Mouse (Mus musculus): Measurements from ENCODE around the gene Olfr790. TPM values are rescaled to one million over a fixed set of nuclear protein-coding genes. Genes with fewer than 3 reads are reported as not detected.

Olfr790 gene
- total and polyA plus RNA-seq, 2 experiments from 2014 or later: not detected

GRCm38 (mm10) chr10:129490101-129490500 is 8.2 kb upstream of the Olfr790 start:
- TF ChIP-seq EP300 (IDR thresholded peaks at IDR 0.05; ENCODE audit: low read depth): no peak
- no peak for TF ChIP-seq CTCF (IDR thresholded peaks at IDR 0.05; ENCODE audit: low read depth)
- ATAC-seq (ENCODE audit: insufficient read depth, low read depth): no peak
- H3K4me2 ChIP-seq (ENCODE audit: low read depth, low read length): no peak overlapping the region
- no peaks in the 10 kb centered on the region for H3K36me3 ChIP-seq (replicated peaks; ENCODE audit: control insufficient read depth, insufficient read depth, low read length)
- no peak overlapping the region for H3K4me3 ChIP-seq (ENCODE audit: low read depth, low read length)
- no peak overlapping the region for H3K27ac ChIP-seq (ENCODE audit: low read depth)
- WGBS: 57% methylated on average over 2 of the region's 2 CpGs
- no peaks in the 10 kb centered on the region for H3K27me3 ChIP-seq (ENCODE audit: control insufficient read depth, insufficient read depth, low read length)
- no peaks in the 10 kb centered on the region for H3K4me1 ChIP-seq (ENCODE audit: control insufficient read depth, insufficient read depth)
- DNase-seq (ENCODE audit: low spot score): no peak
- H3K9me3 ChIP-seq (replicated peaks; ENCODE audit: control insufficient read depth, low read length): no peaks in the 10 kb centered on the region
- no peak overlapping the region for H3K9ac ChIP-seq (replicated peaks; ENCODE audit: low read depth, low read length)

- Histone ChIP-seq H3K27me3 (ENCODE audit: control insufficient read depth, insufficient read depth, low read length) (no peaks in the 10 kb centered on the region), H3K4me3 (ENCODE audit: low read depth, low read length) (no peak within 1 kb of the TSS), H3K4me1 (ENCODE audit: control insufficient read depth, insufficient read depth) (no peaks in the 10 kb centered on the region), H3K9ac (replicated peaks; ENCODE audit: low read depth, low read length) (no peak within 1 kb of the TSS), H3K9me3 (replicated peaks; ENCODE audit: control insufficient read depth, low read length) (no peaks in the 10 kb centered on the region), H3K4me2 (ENCODE audit: low read depth, low read length) (no peak within 1 kb of the TSS), H3K27ac (ENCODE audit: low read depth) (no peak within 1 kb of the TSS), H3K36me3 (replicated peaks; ENCODE audit: control insufficient read depth, insufficient read depth, low read length) (no peaks in the 10 kb centered on the region)
- TF ChIP-seq CTCF (IDR thresholded peaks at IDR 0.05; ENCODE audit: low read depth) (no peak), EP300 (IDR thresholded peaks at IDR 0.05; ENCODE audit: low read depth) (no peak)
- ATAC-seq (ENCODE audit: insufficient read depth, low read depth) (no peak), DNase-seq (ENCODE audit: low spot score) (no peak)
- 48% methylated on average over 3 of the region's 3 CpGs for WGBS
Observed at GRCm38 (mm10) chr10:129521492-129521891, 23.2 kb downstream of the Olfr790 start, which contains the start of gene Olfr791. Olfr791 (plus strand) TSS chr10:129521792.

GRCm38 (mm10) chr10:129538862-129539261 is 40.6 kb downstream of the Olfr790 start, which contains the start of gene Olfr792:
Olfr792 (plus strand) TSS chr10:129539162.
- no peak within 1 kb of the TSS for H3K4me2 ChIP-seq (ENCODE audit: low read depth, low read length)
- no peaks in the 10 kb centered on the region for H3K27me3 ChIP-seq (ENCODE audit: control insufficient read depth, insufficient read depth, low read length)
- no peak within 1 kb of the TSS for H3K4me3 ChIP-seq (ENCODE audit: low read depth, low read length)
- peaks cover 5% of the 10 kb centered on the region for H3K9me3 ChIP-seq (replicated peaks; ENCODE audit: control insufficient read depth, low read length)
- 72% methylated on average over 1 of the region's 1 CpGs for WGBS
- H3K27ac ChIP-seq (ENCODE audit: low read depth): no peak within 1 kb of the TSS
- no peak within 1 kb of the TSS for H3K9ac ChIP-seq (replicated peaks; ENCODE audit: low read depth, low read length)
- no peak for TF ChIP-seq EP300 (IDR thresholded peaks at IDR 0.05; ENCODE audit: low read depth)
- TF ChIP-seq CTCF (IDR thresholded peaks at IDR 0.05; ENCODE audit: low read depth): no peak
- ATAC-seq (ENCODE audit: insufficient read depth, low read depth): no peak
- no peak for DNase-seq (ENCODE audit: low spot score)
- H3K4me1 ChIP-seq (ENCODE audit: control insufficient read depth, insufficient read depth): no peaks in the 10 kb centered on the region
- no peaks in the 10 kb centered on the region for H3K36me3 ChIP-seq (replicated peaks; ENCODE audit: control insufficient read depth, insufficient read depth, low read length)

GRCm38 (mm10) chr10:129549354-129549753 is 51.1 kb downstream of the Olfr790 start:
- no peak for ATAC-seq (ENCODE audit: insufficient read depth, low read depth)
- Histone ChIP-seq H3K27me3 (ENCODE audit: control insufficient read depth, insufficient read depth, low read length) (no peaks in the 10 kb centered on the region), H3K9me3 (replicated peaks; ENCODE audit: control insufficient read depth, low read length) (peaks cover under 1% of the 10 kb centered on the region; the same call in 1 of the 2 replicates), H3K4me1 (ENCODE audit: control insufficient read depth, insufficient read depth) (no peaks in the 10 kb centered on the region), H3K4me3 (ENCODE audit: low read depth, low read length) (no peak overlapping the region), H3K27ac (ENCODE audit: low read depth) (no peak overlapping the region), H3K36me3 (replicated peaks; ENCODE audit: control insufficient read depth, insufficient read depth, low read length) (no peaks in the 10 kb centered on the region), H3K9ac (replicated peaks; ENCODE audit: low read depth, low read length) (no peak overlapping the region), H3K4me2 (ENCODE audit: low read depth, low read length) (no peak overlapping the region)
- WGBS: 57% methylated on average over 1 of the region's 1 CpGs
- TF ChIP-seq EP300 (IDR thresholded peaks at IDR 0.05; ENCODE audit: low read depth) (no peak), CTCF (IDR thresholded peaks at IDR 0.05; ENCODE audit: low read depth) (peak; percentile 12; the same call in 1 of the 2 replicates)
- no peak for DNase-seq (ENCODE audit: low spot score)

Other genes with a start within 250 kb of the Olfr790 start
- not detected in 2 replicates for gene Olfr776, start 239.4 kb upstream of the Olfr790 start, total RNA-seq (2014; rRNA removed; ENCODE audit: low replicate concordance)
- gene Olfr776, start 239.4 kb upstream of the Olfr790 start, polyA plus RNA-seq (2015; fragmentation: Nextera tagmentation; extraction: Ambion mirVana): not detected in 2 replicates
- not detected in 2 replicates for gene Olfr777, start 227.0 kb upstream of the Olfr790 start, total RNA-seq (2014; rRNA removed; ENCODE audit: low replicate concordance)
- not detected in 2 replicates for gene Olfr777, start 227.0 kb upstream of the Olfr790 start, polyA plus RNA-seq (2015; fragmentation: Nextera tagmentation; extraction: Ambion mirVana)
- gene Olfr780, start 180.4 kb upstream of the Olfr790 start, total RNA-seq (2014; rRNA removed; ENCODE audit: low replicate concordance): not detected in 2 replicates
- gene Olfr780, start 180.4 kb upstream of the Olfr790 start, polyA plus RNA-seq (2015; fragmentation: Nextera tagmentation; extraction: Ambion mirVana): not detected in 2 replicates
- not detected in 2 replicates for gene Olfr781, start 169.6 kb upstream of the Olfr790 start, total RNA-seq (2014; rRNA removed; ENCODE audit: low replicate concordance)
- gene Olfr781, start 169.6 kb upstream of the Olfr790 start, polyA plus RNA-seq (2015; fragmentation: Nextera tagmentation; extraction: Ambion mirVana): not detected in 2 replicates
- gene Olfr782, start 149.6 kb upstream of the Olfr790 start, total RNA-seq (2014; rRNA removed; ENCODE audit: low replicate concordance): not detected in 2 replicates
- not detected in 2 replicates for gene Olfr782, start 149.6 kb upstream of the Olfr790 start, polyA plus RNA-seq (2015; fragmentation: Nextera tagmentation; extraction: Ambion mirVana)
- 0.27 TPM in 1 of 2 replicates, not detected in the other for gene Olfr784, start 114.4 kb upstream of the Olfr790 start, total RNA-seq (2014; rRNA removed; ENCODE audit: low replicate concordance)
- gene Olfr784, start 114.4 kb upstream of the Olfr790 start, polyA plus RNA-seq (2015; fragmentation: Nextera tagmentation; extraction: Ambion mirVana): not detected in 2 replicates
- not detected in 2 replicates for gene Olfr785, start 93.1 kb upstream of the Olfr790 start, total RNA-seq (2014; rRNA removed; ENCODE audit: low replicate concordance)
- not detected in 2 replicates for gene Olfr785, start 93.1 kb upstream of the Olfr790 start, polyA plus RNA-seq (2015; fragmentation: Nextera tagmentation; extraction: Ambion mirVana)
- not detected in 2 replicates for gene Olfr786, start 71.2 kb upstream of the Olfr790 start, total RNA-seq (2014; rRNA removed; ENCODE audit: low replicate concordance)
- not detected in 2 replicates for gene Olfr786, start 71.2 kb upstream of the Olfr790 start, polyA plus RNA-seq (2015; fragmentation: Nextera tagmentation; extraction: Ambion mirVana)
- gene Olfr787, start 36.6 kb upstream of the Olfr790 start, total RNA-seq (2014; rRNA removed; ENCODE audit: low replicate concordance): not detected in 2 replicates
- gene Olfr787, start 36.6 kb upstream of the Olfr790 start, polyA plus RNA-seq (2015; fragmentation: Nextera tagmentation; extraction: Ambion mirVana): not detected in 2 replicates
- not detected in 2 replicates for gene Olfr788, start 27.5 kb upstream of the Olfr790 start, total RNA-seq (2014; rRNA removed; ENCODE audit: low replicate concordance)
- not detected in 2 replicates for gene Olfr788, start 27.5 kb upstream of the Olfr790 start, polyA plus RNA-seq (2015; fragmentation: Nextera tagmentation; extraction: Ambion mirVana)
- gene Olfr789, start 13.7 kb upstream of the Olfr790 start, total RNA-seq (2014; rRNA removed; ENCODE audit: low replicate concordance): not detected in 2 replicates
- not detected in 2 replicates for gene Olfr789, start 13.7 kb upstream of the Olfr790 start, polyA plus RNA-seq (2015; fragmentation: Nextera tagmentation; extraction: Ambion mirVana)
- gene Olfr791, start 23.3 kb downstream of the Olfr790 start, total RNA-seq (2014; rRNA removed; ENCODE audit: low replicate concordance): not detected in 2 replicates
- gene Olfr791, start 23.3 kb downstream of the Olfr790 start, polyA plus RNA-seq (2015; fragmentation: Nextera tagmentation; extraction: Ambion mirVana): not detected in 2 replicates
- not detected in 2 replicates for gene Olfr792, start 40.7 kb downstream of the Olfr790 start, total RNA-seq (2014; rRNA removed; ENCODE audit: low replicate concordance)
- gene Olfr792, start 40.7 kb downstream of the Olfr790 start, polyA plus RNA-seq (2015; fragmentation: Nextera tagmentation; extraction: Ambion mirVana): not detected in 2 replicates
- not detected in 2 replicates for gene Olfr794, start 69.2 kb downstream of the Olfr790 start, total RNA-seq (2014; rRNA removed; ENCODE audit: low replicate concordance)
- gene Olfr794, start 69.2 kb downstream of the Olfr790 start, polyA plus RNA-seq (2015; fragmentation: Nextera tagmentation; extraction: Ambion mirVana): not detected in 2 replicates
- not detected in 2 replicates for gene Olfr796, start 114.1 kb downstream of the Olfr790 start, total RNA-seq (2014; rRNA removed; ENCODE audit: low replicate concordance)
- gene Olfr796, start 114.1 kb downstream of the Olfr790 start, polyA plus RNA-seq (2015; fragmentation: Nextera tagmentation; extraction: Ambion mirVana): not detected in 2 replicates
- not detected in 2 replicates for gene Olfr798, start 129.4 kb downstream of the Olfr790 start, total RNA-seq (2014; rRNA removed; ENCODE audit: low replicate concordance)
- gene Olfr798, start 129.4 kb downstream of the Olfr790 start, polyA plus RNA-seq (2015; fragmentation: Nextera tagmentation; extraction: Ambion mirVana): not detected in 2 replicates
- gene Olfr799, start 139.0 kb downstream of the Olfr790 start, total RNA-seq (2014; rRNA removed; ENCODE audit: low replicate concordance): not detected in 2 replicates
- gene Olfr799, start 139.0 kb downstream of the Olfr790 start, polyA plus RNA-seq (2015; fragmentation: Nextera tagmentation; extraction: Ambion mirVana): not detected in 2 replicates
- gene Olfr800, start 159.2 kb downstream of the Olfr790 start, total RNA-seq (2014; rRNA removed; ENCODE audit: low replicate concordance): not detected in 2 replicates
- not detected in 2 replicates for gene Olfr800, start 159.2 kb downstream of the Olfr790 start, polyA plus RNA-seq (2015; fragmentation: Nextera tagmentation; extraction: Ambion mirVana)
- not detected in 2 replicates for gene Olfr801, start 175.4 kb downstream of the Olfr790 start, total RNA-seq (2014; rRNA removed; ENCODE audit: low replicate concordance)
- gene Olfr801, start 175.4 kb downstream of the Olfr790 start, polyA plus RNA-seq (2015; fragmentation: Nextera tagmentation; extraction: Ambion mirVana): not detected in 2 replicates
- not detected in 2 replicates for gene Olfr802, start 189.7 kb downstream of the Olfr790 start, total RNA-seq (2014; rRNA removed; ENCODE audit: low replicate concordance)
- not detected in 2 replicates for gene Olfr802, start 189.7 kb downstream of the Olfr790 start, polyA plus RNA-seq (2015; fragmentation: Nextera tagmentation; extraction: Ambion mirVana)
- not detected in 2 replicates for gene Olfr803, start 195.8 kb downstream of the Olfr790 start, total RNA-seq (2014; rRNA removed; ENCODE audit: low replicate concordance)
- not detected in 2 replicates for gene Olfr803, start 195.8 kb downstream of the Olfr790 start, polyA plus RNA-seq (2015; fragmentation: Nextera tagmentation; extraction: Ambion mirVana)
- not detected in 2 replicates for gene Olfr804, start 204.7 kb downstream of the Olfr790 start, total RNA-seq (2014; rRNA removed; ENCODE audit: low replicate concordance)
- not detected in 2 replicates for gene Olfr804, start 204.7 kb downstream of the Olfr790 start, polyA plus RNA-seq (2015; fragmentation: Nextera tagmentation; extraction: Ambion mirVana)
- gene Olfr805, start 230.9 kb downstream of the Olfr790 start, total RNA-seq (2014; rRNA removed; ENCODE audit: low replicate concordance): not detected in 2 replicates
- gene Olfr805, start 230.9 kb downstream of the Olfr790 start, polyA plus RNA-seq (2015; fragmentation: Nextera tagmentation; extraction: Ambion mirVana): not detected in 2 replicates
- gene Olfr806, start 243.4 kb downstream of the Olfr790 start, total RNA-seq (2014; rRNA removed; ENCODE audit: low replicate concordance): not detected in 2 replicates
- not detected in 2 replicates for gene Olfr806, start 243.4 kb downstream of the Olfr790 start, polyA plus RNA-seq (2015; fragmentation: Nextera tagmentation; extraction: Ambion mirVana)